Mouse (Mus musculus): Measurements from ENCODE around the gene AF067061. TPM values are rescaled to one million over a fixed set of nuclear protein-coding genes. Genes with fewer than 3 reads are reported as not detected.
"Not testable (repeated sequence)": the region's sequence is repeated elsewhere in the genome, so short reads cannot be mapped to it uniquely, and the experiment has no call there.

Gene AF067061
- polyA plus RNA-seq (2016; fragmentation: Nextera tagmentation; extraction: Ambion mirVana) = not detected in 2 replicates

DNA sequence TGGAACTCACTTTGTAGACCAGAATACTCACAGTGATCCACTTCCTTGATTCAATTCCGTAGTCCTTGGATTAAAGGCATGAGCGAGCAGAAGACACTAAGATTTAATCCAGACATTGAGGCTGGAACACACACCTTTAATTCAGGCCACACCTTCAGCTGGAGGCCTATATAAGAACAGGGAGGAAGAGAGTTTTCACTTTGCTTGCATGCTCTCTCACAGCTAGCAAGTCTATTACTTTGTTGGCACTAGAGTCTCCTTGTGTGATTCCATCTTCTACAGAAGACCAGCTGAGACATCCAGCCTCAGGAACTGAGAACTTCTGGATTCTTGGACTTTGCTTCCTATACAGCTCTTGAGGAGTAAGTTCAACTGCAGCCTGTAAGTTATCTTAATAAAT, at the start of gene AF067061:
TSS of gene AF067061 (plus strand) at position 245 of the 400 bp plus-strand sequence.
- WGBS = 89% methylated on average over 2 of the region's 2 CpGs
- not testable (repeated sequence) for H3K36me3 ChIP-seq; H3K9me3 ChIP-seq (replicated peaks); H3K27me3 ChIP-seq (ENCODE audit: low read depth, poor library complexity, severe bottlenecking); H3K4me3 ChIP-seq; DNase-seq (ENCODE audit: low spot score); H3K27ac ChIP-seq; H3K4me1 ChIP-seq

DNA sequence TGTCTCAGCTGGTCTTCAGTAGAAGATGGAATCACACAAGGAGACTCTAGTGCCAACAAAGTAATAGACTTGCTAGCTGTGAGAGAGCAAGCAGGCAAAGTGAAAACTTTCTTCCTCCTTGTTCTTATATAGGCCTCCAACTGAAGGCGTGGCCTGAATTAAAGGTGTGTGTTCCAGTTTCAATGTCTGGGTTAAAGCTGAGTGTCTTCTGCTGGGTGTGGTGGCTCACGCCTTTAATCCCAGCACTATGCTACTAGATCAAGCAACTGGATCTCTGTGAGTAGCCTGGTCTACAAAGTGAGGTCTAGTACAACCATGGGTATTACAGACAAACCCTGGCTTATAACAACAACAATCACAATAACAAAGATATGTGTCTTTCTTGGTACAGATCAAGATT, 47.1 kb upstream of the AF067061 start, which contains the start of gene Gm21762:
TSS of gene Gm21762 (minus strand) at position 101 of the 400 bp plus-strand sequence.
- not testable (repeated sequence) for DNase-seq (ENCODE audit: low spot score); H3K27me3 ChIP-seq (ENCODE audit: low read depth, poor library complexity, severe bottlenecking); H3K4me3 ChIP-seq; H3K9me3 ChIP-seq (replicated peaks); H3K27ac ChIP-seq; H3K36me3 ChIP-seq; H3K4me1 ChIP-seq
- no CpG with 5 or more reads among the region's 2 CpGs for WGBS

DNA sequence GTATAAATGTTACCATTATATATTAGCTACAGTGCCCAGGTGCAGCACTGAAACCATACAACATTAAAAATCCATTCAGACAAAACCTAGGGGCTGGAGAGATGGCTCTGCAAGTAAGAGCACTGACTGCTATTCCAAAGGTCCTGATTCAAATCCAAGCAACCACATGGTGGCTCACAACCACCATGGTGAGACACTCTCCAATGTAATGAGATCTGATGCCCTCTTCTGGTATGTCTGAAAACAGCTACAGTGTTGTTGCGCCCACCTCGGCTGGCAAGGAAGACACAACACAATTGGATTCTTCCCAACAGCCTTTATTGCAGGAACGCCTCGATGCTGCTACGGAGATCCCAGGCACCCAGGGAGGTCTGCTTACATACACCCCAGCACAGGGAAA, 42.0 kb upstream of the AF067061 start:
- H3K4me1 ChIP-seq; H3K9me3 ChIP-seq (replicated peaks); H3K27me3 ChIP-seq (ENCODE audit: low read depth, poor library complexity, severe bottlenecking); DNase-seq (ENCODE audit: low spot score); H3K36me3 ChIP-seq; H3K4me3 ChIP-seq; H3K27ac ChIP-seq: not testable (repeated sequence)
- WGBS = 89% methylated on average over 5 of the region's 5 CpGs

DNA sequence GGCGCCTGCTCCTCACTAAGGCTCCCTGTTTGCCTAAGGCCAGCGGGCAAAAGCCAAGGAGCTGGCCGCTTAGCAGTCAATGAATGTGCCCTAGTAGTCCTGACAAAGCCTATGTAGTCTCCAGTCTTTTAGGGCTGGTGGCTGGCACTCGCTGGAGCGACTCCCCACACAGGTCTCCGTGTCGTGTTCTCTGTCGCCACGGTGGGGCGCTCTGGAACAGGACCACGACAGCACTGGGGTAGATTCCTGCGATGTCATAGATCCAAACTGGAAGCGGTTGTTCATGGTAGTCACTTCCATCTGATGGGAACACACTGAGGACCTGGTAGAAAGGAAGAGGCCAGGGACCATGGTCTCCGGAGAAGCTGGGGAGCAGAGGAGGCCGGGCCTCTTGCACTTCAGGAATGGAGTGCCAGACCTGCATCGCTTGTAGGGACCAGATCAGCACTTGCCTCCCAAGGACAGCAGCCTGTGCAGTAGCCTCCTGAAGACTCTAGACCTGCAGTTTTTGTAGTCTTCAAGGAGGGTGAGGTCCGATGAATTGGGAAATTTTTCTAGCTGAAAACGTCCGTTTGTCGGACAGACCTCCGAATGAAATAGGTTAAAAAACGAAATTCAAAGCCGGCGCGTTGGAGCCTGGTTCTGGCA, 39.8 kb upstream of the AF067061 start:
- H3K27ac ChIP-seq; H3K9me3 ChIP-seq (replicated peaks); DNase-seq (ENCODE audit: low spot score); H3K4me1 ChIP-seq; H3K4me3 ChIP-seq; H3K27me3 ChIP-seq (ENCODE audit: low read depth, poor library complexity, severe bottlenecking); H3K36me3 ChIP-seq: not testable (repeated sequence)
- 95% methylated on average over 16 of the region's 25 CpGs for WGBS

DNA sequence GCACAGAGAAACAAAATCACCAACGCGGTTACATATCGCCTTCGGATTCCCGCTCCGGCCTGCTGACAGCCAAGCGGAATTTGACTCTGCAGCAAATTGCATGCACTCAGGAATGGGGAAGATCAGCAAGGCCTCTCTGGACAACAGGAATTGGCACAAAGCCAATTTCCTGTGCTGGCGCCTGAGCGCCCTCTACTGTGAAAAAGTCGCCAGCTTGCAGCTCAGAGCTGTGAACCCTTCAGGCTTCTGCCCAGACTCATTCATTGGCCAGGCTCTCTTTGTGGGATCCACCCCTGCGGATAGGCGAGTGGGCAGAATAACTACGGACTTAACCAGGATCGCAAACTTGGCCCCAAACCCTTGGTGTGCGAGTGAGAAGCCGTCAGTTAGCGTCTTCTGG, 31.1 kb upstream of the AF067061 start:
- H3K9me3 ChIP-seq (replicated peaks); H3K4me1 ChIP-seq; H3K36me3 ChIP-seq; H3K27me3 ChIP-seq (ENCODE audit: low read depth, poor library complexity, severe bottlenecking); DNase-seq (ENCODE audit: low spot score); H3K4me3 ChIP-seq; H3K27ac ChIP-seq: not testable (repeated sequence)
- WGBS = 95% methylated on average over 17 of the region's 17 CpGs

DNA sequence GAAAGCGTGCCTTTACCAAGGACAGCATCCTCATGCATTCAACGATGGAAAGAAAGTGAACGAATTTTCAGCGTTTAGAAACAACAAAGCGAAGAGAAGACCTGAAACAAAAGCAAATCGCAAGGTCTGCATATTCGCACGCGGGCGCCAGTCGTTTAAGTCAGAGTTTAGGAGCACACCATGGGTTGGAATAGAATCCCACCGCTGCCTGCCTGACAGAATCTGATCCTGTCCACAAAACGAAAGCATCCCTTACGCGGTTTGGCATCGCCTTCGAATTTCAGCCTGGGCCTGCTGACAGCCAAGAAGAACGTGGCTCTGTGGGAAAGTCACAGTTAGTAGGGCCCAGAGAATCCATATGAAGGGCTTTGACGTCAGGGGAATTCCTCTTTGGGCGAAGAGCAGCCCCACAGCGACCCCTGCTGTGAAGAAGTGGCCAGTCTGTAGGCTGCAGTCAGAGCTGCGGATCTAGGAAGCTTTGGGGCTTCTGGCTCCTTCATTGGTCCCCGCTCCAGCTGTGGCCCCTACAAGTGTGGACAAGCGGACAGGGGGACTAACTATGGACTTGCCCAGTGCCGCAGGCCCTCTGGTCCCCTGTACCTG, 30.4 kb upstream of the AF067061 start:
- H3K27ac ChIP-seq; H3K4me1 ChIP-seq; H3K36me3 ChIP-seq; H3K27me3 ChIP-seq (ENCODE audit: low read depth, poor library complexity, severe bottlenecking); H3K9me3 ChIP-seq (replicated peaks); H3K4me3 ChIP-seq; DNase-seq (ENCODE audit: low spot score): not testable (repeated sequence)
- 71% methylated on average over 13 of the region's 25 CpGs for WGBS

DNA sequence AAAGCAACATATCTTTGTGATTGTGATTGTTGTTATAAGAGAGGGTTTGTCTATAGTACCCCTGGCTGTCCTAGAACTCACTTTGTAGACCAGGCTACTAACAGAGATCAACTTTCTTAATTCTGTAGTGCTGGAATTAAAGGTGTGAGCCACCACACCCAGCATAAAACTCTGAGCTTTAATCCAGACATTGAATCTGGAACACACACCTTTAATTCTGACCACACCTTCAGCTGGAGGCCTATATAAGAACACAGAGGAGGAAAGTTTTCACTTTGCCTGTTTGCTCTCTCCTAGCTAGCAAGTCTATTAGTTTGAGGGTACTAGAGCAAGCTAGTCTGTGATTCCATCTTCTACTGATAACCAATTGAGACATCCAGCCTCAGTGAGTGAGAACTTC, 24.1 kb upstream of the AF067061 start, which contains the start of gene Gm21731:
TSS of gene Gm21731 (plus strand) at position 301 of the 400 bp plus-strand sequence.
- H3K4me1 ChIP-seq; H3K27me3 ChIP-seq (ENCODE audit: low read depth, poor library complexity, severe bottlenecking); H3K9me3 ChIP-seq (replicated peaks); H3K36me3 ChIP-seq; H3K4me3 ChIP-seq; DNase-seq (ENCODE audit: low spot score); H3K27ac ChIP-seq: not testable (repeated sequence)

DNA sequence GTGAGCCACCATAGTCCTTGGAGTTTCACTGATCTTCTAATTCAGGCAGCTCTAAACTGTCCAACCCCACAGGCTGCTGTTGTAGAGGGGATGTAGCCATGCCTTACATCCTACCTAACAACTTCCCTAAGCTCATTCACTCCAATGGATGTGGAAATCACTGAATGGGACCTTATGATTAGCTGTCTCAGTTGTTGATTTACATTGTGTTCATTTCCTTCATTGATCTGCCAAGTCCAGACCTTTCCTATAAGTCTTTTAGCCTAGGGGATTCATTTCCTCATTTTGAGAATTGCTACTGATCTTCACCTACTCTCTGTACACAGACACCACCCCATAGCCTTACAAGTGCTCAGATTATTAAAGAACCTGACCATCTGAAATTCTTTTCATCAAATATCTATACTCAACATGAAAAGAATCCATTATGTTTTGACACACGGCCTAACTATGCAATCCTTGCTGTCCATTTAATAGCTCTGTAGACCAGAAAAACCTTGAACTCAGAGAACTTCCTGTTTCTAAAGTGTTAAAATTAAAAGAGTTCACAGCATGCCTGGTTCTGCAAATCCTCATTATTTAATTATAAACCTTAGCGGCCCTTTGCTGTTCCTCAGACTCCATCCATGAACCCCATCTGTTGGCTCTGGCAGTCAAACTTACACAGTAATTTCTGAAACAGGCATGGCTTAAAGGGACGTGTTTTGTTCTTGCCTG, 11.5 kb upstream of the AF067061 start:
- H3K4me3 ChIP-seq; H3K4me1 ChIP-seq; H3K27me3 ChIP-seq (ENCODE audit: low read depth, poor library complexity, severe bottlenecking); H3K27ac ChIP-seq; H3K36me3 ChIP-seq; DNase-seq (ENCODE audit: low spot score); H3K9me3 ChIP-seq (replicated peaks): not testable (repeated sequence)
- WGBS = 82% methylated on average over 2 of the region's 3 CpGs

DNA sequence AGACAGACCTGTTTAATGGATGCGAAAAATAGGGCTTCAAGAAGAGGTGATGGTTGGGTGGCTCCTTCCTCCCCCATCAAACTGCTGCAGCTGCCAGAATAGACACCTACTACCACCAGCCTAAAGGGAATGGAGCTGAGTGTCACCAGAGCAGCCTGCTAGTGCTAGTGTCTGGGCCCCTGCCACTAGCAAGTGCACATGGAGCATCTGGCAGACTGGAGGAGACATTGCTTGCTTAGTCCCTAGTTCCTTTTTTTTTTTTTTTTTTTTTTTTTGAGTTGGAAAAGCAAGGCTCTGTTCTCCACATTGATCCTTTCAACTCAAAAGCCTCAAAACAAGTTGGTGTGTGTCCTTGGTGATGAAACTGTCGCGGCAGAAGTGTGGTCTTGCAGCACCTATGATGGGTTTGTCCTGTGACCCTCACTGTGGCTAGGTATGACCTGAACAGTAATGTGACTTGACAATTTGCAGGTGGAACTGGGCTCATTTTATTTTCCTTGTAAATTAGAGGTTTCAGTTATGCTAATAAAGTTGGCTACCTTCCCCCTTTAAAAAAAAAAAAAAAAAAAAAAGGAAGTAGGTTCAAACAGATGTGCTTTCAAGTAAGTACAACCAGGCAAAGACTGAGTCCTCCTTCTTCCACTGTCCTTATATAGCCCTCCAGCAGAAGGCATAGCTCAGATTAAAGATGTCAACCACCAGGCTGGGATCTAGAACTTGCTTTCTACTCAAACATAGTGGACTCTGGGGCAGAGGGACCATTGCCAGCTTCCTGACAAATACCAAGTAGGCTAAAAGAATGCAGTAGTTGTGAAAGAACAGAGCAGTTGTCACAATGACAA, 3.9 kb upstream of the AF067061 start:
- H3K27me3 ChIP-seq (ENCODE audit: low read depth, poor library complexity, severe bottlenecking); H3K9me3 ChIP-seq (replicated peaks); H3K27ac ChIP-seq; H3K4me1 ChIP-seq; DNase-seq (ENCODE audit: low spot score); H3K36me3 ChIP-seq; H3K4me3 ChIP-seq: not testable (repeated sequence)
- 91% methylated on average over 3 of the region's 3 CpGs for WGBS

DNA sequence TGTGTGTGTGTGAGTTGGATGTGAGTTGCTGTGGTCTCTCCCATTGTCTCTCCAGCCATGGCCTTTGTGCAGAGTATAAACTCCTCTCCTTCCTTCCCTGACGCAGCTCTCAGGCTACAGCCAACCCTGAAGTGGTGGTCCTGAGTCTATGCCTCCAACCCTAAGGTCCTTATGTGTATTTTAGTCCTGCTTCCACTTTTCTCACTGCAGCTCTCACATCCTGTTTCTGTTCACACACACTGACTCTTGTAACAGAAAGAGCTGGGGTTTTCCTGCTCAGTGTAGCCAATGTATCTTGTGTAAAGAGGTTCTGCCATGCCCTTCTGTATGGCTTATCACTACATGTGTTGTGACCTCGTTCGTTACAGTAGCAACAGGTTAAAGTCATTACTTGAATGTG, 3.2 kb upstream of the AF067061 start:
- not testable (repeated sequence) for H3K9me3 ChIP-seq (replicated peaks); H3K27me3 ChIP-seq (ENCODE audit: low read depth, poor library complexity, severe bottlenecking); H3K36me3 ChIP-seq; H3K4me3 ChIP-seq; H3K27ac ChIP-seq; H3K4me1 ChIP-seq; DNase-seq (ENCODE audit: low spot score)
- WGBS = 74% methylated on average over 3 of the region's 3 CpGs

DNA sequence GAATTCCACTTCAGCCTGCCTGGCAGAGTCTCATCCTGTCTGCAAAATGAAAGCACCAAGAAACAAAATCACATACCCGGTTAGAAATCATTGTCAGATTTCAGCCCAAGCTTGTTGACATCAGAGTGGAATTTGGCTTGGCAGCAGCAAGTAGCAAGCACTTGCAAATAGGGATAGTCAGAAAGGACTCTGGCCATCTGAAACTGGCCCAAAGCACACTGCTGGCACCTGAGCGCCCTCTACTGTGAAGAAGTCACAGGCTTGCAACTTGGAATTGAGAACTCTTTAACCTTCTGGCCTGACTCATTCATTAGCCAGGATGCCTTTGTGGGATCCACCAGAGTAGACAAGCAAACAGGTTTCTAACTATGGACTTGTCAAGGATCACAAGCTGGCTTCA, 14.9 kb downstream of the AF067061 start:
- DNase-seq (ENCODE audit: low spot score); H3K4me1 ChIP-seq; H3K4me3 ChIP-seq; H3K27ac ChIP-seq; H3K9me3 ChIP-seq (replicated peaks); H3K27me3 ChIP-seq (ENCODE audit: low read depth, poor library complexity, severe bottlenecking); H3K36me3 ChIP-seq: not testable (repeated sequence)
- WGBS = 29% methylated on average over 2 of the region's 2 CpGs

DNA sequence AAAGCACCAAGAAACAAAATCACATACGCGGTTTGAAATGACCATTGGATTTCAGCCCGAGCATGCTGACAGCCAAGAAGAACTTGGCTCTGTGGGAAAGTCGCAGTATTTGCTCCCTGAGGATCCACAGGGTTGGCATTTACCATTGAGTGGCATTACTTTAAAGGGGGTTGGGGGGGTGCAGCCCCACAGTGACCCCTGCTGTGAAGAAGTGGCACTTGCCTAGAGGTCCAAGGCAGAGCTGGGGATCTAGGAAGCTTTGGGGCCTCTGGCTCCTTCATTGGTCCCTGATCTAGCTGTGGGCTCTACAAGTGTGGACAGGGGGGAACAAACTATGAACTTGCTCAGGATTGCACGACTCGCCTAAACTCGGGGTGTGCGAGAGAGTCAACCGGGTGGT, 15.9 kb downstream of the AF067061 start:
- H3K27me3 ChIP-seq (ENCODE audit: low read depth, poor library complexity, severe bottlenecking) = no peaks in the 10 kb centered on the region
- WGBS = 94% methylated on average over 9 of the region's 9 CpGs
- no peaks in the 10 kb centered on the region for H3K4me1 ChIP-seq
- no peak for DNase-seq (ENCODE audit: low spot score)
- H3K4me3 ChIP-seq = no peak overlapping the region
- no peak overlapping the region for H3K27ac ChIP-seq
- H3K9me3 ChIP-seq (replicated peaks) = no peaks in the 10 kb centered on the region
- no peaks in the 10 kb centered on the region for H3K36me3 ChIP-seq

Measured in limb, embryonic 10.5 days (tissue).